Mouse (Mus musculus): ENCODE data around the gene Vmac. TPM values are rescaled to one million over a fixed set of nuclear protein-coding genes. Genes with fewer than 3 reads are reported as not detected.

The Vmac gene
- total and polyA plus RNA-seq, 2 experiments from 2014 or later: 19.1 to 37.5 TPM

- 1% methylated on average over 50 of the region's 51 CpGs for WGBS
- no peaks in the 10 kb centered on the region for H3K9me3 ChIP-seq (ENCODE audit: low read length)
- peak overlapping the region; percentile 43 for H3K4me3 ChIP-seq (ENCODE audit: low read length)
- H3K27ac ChIP-seq: no peak overlapping the region
- TF ChIP-seq CTCF (IDR thresholded peaks at IDR 0.05; ENCODE audit: low read depth): peak; percentile 51
- H3K36me3 ChIP-seq (ENCODE audit: insufficient read depth, low read length): no peaks in the 10 kb centered on the region
- H3K4me1 ChIP-seq (ENCODE audit: insufficient read depth, low read length): peaks cover 7% of the 10 kb centered on the region
- DNase-seq (ENCODE audit: low spot score) (peak; percentile 3), ATAC-seq (peak; percentile 7; the same call in 1 of the 2 replicates)
- peaks cover 52% of the 10 kb centered on the region for H3K27me3 ChIP-seq (ENCODE audit: insufficient read depth, low read length)
- H3K9ac ChIP-seq (replicated peaks; ENCODE audit: low read length): peak overlapping the region; percentile 30
- H3K4me2 ChIP-seq (ENCODE audit: low read depth, low read length): peak overlapping the region; percentile 81
These were observed 39.0 kb upstream of the Vmac start for GRCm38 (mm10) chr17:56756703-56757399.

- Histone ChIP-seq H3K9me3 (ENCODE audit: low read length) (no peaks in the 10 kb centered on the region), H3K4me2 (ENCODE audit: low read depth, low read length) (no peak overlapping the region), H3K36me3 (ENCODE audit: insufficient read depth, low read length) (no peaks in the 10 kb centered on the region), H3K4me1 (ENCODE audit: insufficient read depth, low read length) (peaks cover 7% of the 10 kb centered on the region), H3K27me3 (ENCODE audit: insufficient read depth, low read length) (peaks cover 54% of the 10 kb centered on the region), H3K9ac (replicated peaks; ENCODE audit: low read length) (no peak overlapping the region), H3K27ac (no peak overlapping the region), H3K4me3 (ENCODE audit: low read length) (no peak overlapping the region)
- TF ChIP-seq CTCF (IDR thresholded peaks at IDR 0.05; ENCODE audit: low read depth): no peak
- no peak for DNase-seq (ENCODE audit: low spot score)
- 13% methylated on average over 36 of the region's 36 CpGs for WGBS
- ATAC-seq: no peak
These were observed 36.7 kb upstream of the Vmac start for GRCm38 (mm10) chr17:56754271-56755185.

GRCm38 (mm10) chr17:56753452-56753851 lies 35.6 kb upstream of the Vmac start:
- peaks cover 54% of the 10 kb centered on the region for H3K27me3 ChIP-seq (ENCODE audit: insufficient read depth, low read length)
- peaks cover 7% of the 10 kb centered on the region for H3K4me1 ChIP-seq (ENCODE audit: insufficient read depth, low read length)
- TF ChIP-seq CTCF (IDR thresholded peaks at IDR 0.05; ENCODE audit: low read depth): no peak
- ATAC-seq (no peak), DNase-seq (ENCODE audit: low spot score) (no peak)
- no peaks in the 10 kb centered on the region for H3K36me3 ChIP-seq (ENCODE audit: insufficient read depth, low read length)
- 20% methylated on average over 15 of the region's 15 CpGs for WGBS
- no peak overlapping the region for H3K9ac ChIP-seq (replicated peaks; ENCODE audit: low read length)
- no peak overlapping the region for H3K4me3 ChIP-seq (ENCODE audit: low read length)
- no peaks in the 10 kb centered on the region for H3K9me3 ChIP-seq (ENCODE audit: low read length)
- no peak overlapping the region for H3K4me2 ChIP-seq (ENCODE audit: low read depth, low read length)
- H3K27ac ChIP-seq: no peak overlapping the region

GRCm38 (mm10) chr17:56751404-56752072 lies 33.7 kb upstream of the Vmac start:
- no peak for TF ChIP-seq CTCF (IDR thresholded peaks at IDR 0.05; ENCODE audit: low read depth)
- ATAC-seq (peak; percentile 81), DNase-seq (ENCODE audit: low spot score) (peak; percentile 85)
- Histone ChIP-seq H3K27me3 (ENCODE audit: insufficient read depth, low read length) (peaks cover 42% of the 10 kb centered on the region), H3K27ac (no peak overlapping the region), H3K36me3 (ENCODE audit: insufficient read depth, low read length) (no peaks in the 10 kb centered on the region), H3K4me1 (ENCODE audit: insufficient read depth, low read length) (no peaks in the 10 kb centered on the region), H3K9ac (replicated peaks; ENCODE audit: low read length) (no peak overlapping the region), H3K4me3 (ENCODE audit: low read length) (peak overlapping the region; percentile 30), H3K4me2 (ENCODE audit: low read depth, low read length) (peak overlapping the region; percentile 42), H3K9me3 (ENCODE audit: low read length) (no peaks in the 10 kb centered on the region)
- WGBS: 20% methylated on average over 69 of the region's 71 CpGs

- Histone ChIP-seq H3K4me3 (ENCODE audit: low read length) (no peak overlapping the region), H3K27me3 (ENCODE audit: insufficient read depth, low read length) (no peaks in the 10 kb centered on the region), H3K36me3 (ENCODE audit: insufficient read depth, low read length) (no peaks in the 10 kb centered on the region), H3K4me1 (ENCODE audit: insufficient read depth, low read length) (no peaks in the 10 kb centered on the region), H3K9me3 (ENCODE audit: low read length) (no peaks in the 10 kb centered on the region), H3K4me2 (ENCODE audit: low read depth, low read length) (no peak overlapping the region), H3K9ac (replicated peaks; ENCODE audit: low read length) (no peak overlapping the region), H3K27ac (no peak overlapping the region)
- DNase-seq (ENCODE audit: low spot score) (no peak), ATAC-seq (no peak)
- WGBS: 62% methylated on average over 5 of the region's 5 CpGs
- TF ChIP-seq CTCF (IDR thresholded peaks at IDR 0.05; ENCODE audit: low read depth): no peak
These were observed 26.4 kb upstream of the Vmac start for GRCm38 (mm10) chr17:56744173-56744572.

- TF ChIP-seq CTCF (IDR thresholded peaks at IDR 0.05; ENCODE audit: low read depth): no peak
- ATAC-seq (no peak), DNase-seq (ENCODE audit: low spot score) (no peak)
- no peak overlapping the region for H3K27ac ChIP-seq
- no peaks in the 10 kb centered on the region for H3K36me3 ChIP-seq (ENCODE audit: insufficient read depth, low read length)
- H3K9me3 ChIP-seq (ENCODE audit: low read length): no peaks in the 10 kb centered on the region
- H3K4me1 ChIP-seq (ENCODE audit: insufficient read depth, low read length): no peaks in the 10 kb centered on the region
- no peak overlapping the region for H3K4me2 ChIP-seq (ENCODE audit: low read depth, low read length)
- WGBS: 84% methylated on average over 17 of the region's 17 CpGs
- no peak overlapping the region for H3K4me3 ChIP-seq (ENCODE audit: low read length)
- H3K9ac ChIP-seq (replicated peaks; ENCODE audit: low read length): no peak overlapping the region
- no peaks in the 10 kb centered on the region for H3K27me3 ChIP-seq (ENCODE audit: insufficient read depth, low read length)
These were observed 23.0 kb upstream of the Vmac start for GRCm38 (mm10) chr17:56740788-56741160.

All from hindbrain, postnatal 0 days (tissue).